Mouse (Mus musculus) c-Kit-positive CD71-positive TER-119-negative erythroid progenitor cells, embryonic 14.5 days (primary cell): ENCODE data around the gene Csf2rb2.
A peak's percentile ranks its signal among the peaks of the same experiment; 100 is the strongest.
"Not testable (repeated sequence)": the region's sequence is repeated elsewhere in the genome, so short reads cannot be mapped to it uniquely, and the experiment has no call there.

Experiments used
- DNase-seq: peaks from one replicate; pipeline ENCODE4 v3.0.0-alpha.2; 2013; ENCODE audit warnings: low read depth

Csf2rb2 gene

DNA sequence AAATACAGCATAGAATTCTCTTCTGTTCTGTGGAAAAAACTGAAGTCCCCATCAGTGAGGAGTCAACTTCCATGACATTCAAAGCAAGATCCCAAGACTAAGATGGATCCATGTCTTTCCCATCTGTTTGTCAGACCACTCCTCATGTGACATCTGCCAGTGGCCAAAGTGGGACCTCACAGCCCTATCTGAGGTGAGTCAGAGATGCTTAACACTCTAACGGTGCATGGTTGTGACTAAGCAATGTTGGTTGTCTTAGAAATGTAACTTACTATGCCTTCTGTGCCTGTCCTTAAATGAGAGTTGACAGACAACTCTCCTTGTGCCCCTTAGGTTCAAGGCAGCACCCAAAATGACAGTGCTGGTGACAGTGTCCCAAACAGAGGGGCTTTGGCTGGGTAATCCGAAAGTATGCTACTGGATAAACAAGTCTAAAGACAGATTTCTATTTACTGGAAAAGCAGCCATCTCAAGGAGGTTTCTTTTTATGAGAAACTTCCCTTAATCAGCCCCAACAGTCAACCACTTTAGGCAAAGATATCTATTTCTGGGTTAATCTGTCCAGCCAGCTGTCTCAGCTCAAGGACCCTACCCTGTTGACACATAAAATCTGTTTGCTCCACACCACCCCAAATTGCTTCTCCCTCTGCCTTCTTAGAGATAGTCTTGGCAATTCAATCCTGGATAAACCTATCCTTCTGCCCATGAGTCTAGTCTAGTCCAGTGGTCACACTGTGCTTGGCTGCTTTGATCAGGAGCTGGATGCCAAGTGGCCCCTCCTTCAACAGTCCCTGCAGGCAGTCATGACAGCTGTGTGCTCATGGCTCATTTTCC is 13.0 kb upstream of the Csf2rb2 start:
- DNase-seq = not testable (repeated sequence)

DNA sequence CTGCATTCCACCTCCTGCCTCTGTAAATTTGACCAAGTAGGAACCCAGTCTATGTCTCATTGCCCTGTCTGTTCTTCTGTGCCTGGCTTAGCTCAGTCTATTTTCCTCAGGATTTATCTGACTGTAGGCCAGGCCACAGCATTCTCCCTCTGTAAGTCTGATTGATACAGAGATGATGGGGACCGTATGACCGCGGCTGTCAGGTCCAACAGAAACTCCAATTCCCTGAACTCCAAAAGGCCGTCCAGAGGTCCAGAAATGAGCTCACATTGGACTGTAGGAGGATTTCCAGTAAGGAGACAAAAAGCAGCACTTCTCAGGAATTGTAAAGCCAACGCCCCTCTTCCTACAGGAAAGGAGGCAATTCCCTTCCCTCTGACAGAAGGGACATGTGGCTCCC is 8.1 kb upstream of the Csf2rb2 start:
- DNase-seq = not testable (repeated sequence)

DNA sequence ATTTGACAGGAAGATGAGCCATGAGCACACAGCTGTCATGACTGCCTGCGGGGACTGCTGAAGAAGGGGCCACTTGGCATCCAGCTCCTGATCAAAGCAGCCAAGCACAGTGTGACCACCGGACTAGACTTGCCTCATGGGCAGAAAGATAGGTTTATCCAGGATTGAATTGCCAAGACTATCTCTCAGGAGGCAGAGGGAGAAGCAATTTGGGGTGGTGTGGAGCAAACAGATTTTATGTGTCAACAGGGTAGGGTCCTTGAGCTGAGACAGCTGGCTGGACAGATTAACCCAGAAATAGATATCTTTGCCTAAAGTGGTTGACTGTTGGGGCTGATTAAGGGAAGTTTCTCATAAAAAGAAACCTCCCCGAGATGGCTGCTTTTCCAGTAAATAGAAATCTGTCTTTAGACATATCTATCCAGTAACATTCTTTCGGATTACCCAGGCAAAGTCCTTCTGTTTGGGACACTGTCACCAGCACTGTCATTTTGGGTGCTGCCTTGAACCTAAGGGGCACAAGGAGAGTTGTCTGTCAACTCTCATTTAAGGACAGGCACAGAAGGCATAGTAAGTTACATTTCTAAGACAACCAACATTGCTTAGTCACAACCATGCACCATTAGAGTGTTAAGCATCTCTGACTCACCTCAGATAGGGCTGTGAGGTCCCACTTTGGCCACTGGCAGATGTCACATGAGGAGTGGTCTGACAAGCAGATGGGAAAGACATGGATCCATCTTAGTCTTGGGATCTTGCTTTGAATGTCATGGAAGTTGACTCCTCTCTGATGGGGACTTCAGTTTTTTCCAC is 7.1 kb upstream of the Csf2rb2 start:
- DNase-seq = not testable (repeated sequence)

DNA sequence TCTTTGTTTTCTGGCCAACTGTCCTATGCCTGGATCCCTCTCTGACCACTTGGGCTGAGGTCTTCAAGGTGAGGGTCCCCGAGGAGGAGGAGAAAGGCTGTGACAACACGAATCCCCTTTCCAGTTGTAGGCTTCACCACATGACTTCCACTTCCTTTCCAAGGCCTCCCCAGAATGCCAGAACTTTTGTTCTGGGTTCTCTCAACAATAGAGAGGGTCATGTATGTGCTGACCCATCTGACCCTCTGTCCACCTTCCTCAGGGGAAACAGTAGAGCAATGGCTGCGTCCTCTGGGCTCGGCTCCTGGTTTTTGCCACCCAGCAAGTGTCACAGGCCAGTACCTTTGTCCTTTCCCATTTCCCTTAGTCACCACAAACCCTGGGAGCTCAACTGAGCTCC is 5.5 kb upstream of the Csf2rb2 start:
- no peak for DNase-seq

DNA sequence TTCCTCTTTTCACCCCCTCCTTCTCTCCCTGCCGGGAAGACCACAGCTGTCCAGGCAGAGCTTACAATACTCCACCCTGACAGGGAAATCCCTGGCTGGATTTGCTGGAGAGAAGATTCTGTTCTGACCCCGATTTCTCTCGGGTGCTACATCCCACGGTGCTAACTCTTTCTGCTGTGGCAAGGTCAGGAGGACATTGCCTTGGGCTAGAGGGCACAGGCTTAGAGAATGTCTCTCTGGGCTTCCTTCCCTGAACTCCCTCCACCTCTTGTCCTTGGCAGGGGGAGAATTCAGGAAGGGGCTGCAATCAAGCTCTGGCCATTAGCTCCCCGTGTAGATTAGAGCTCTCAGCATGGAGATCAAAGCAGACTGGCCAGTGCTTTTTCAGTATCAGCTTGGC is 4.3 kb upstream of the Csf2rb2 start:
- DNase-seq = no peak

DNA sequence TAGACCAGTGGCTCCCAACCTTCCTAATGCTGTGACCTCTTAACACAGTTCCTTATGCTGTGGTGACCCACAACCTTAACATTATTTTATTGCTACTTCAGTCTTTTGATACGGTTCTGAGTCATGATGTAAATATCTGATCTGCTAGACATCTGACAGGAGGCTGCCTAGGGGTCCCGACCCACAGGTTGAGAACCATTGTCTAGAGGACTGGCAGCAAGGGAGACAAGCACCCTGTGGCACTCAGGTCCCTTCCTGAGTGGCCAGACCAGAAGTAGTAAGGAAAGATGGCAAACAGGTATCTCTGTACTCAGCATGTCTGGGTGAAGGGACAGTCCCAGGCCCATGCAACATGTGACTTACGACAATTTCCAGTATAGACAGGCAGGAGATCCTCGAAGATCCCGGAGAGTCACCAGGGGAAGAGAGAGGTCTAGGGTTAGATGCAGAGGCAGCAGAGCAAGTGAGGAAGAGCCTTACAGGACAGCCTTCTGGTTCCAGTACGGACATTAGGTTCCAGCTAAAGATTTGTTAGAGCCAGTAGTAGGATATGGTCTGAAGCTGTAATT is 1.8 kb downstream of the Csf2rb2 start:
- DNase-seq = no peak

DNA sequence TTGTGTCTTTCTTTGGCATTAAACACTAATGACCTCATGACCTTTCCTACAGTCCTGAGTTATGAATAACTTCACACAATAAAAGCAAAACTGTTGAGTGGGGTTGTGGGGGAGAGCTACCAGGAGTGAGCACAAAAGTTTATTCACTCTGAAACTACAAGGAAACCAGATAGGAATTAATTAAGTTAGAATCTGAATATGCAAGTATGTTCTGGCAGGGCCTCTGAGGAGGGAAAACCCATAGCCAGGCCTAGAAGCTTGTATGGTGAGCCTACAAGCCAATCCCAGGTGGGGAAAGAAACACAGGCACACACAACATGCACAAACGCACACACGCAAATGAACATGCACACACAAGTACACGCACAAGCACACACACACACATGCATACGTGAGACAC is 2.8 kb downstream of the Csf2rb2 start:
- DNase-seq = no peak

DNA sequence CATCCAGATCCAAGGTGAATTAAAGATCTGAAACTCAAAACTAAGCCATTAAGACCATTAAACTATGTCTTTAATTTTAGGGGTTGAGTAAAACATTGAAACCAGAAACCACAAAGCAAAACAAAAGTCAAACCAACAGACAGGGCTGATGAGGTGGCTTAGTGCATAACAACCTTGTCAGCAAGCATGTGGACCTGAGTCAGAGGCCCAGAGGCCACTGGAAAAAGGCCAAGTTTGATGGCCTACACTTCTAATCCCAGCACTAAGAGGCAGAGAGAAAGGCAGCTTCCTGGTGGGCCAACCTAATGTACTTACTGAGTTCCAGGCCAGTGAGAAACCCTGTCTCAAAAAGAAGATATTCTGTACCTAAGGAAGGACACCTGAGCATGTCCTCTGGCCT is 4.7 kb downstream of the Csf2rb2 start:
- no peak for DNase-seq

DNA sequence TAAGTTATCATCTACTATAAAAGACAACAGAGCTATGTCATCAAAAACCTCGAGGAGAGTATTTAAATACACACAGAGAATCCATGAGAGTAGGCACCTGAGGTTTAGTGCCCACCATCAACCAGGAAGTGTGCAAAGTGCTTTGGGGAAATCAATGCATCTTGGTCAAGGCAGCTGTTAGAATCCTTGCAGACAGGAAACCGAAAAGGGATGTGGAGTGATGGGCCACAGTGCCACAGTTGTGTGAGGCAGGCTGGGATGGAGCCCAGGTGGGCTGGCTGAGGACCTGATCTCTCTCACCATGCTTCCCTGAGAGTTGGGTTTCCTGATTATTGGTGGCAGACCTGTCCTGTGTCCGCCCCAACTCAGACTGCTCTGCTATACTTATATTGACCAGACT is 5.9 kb downstream of the Csf2rb2 start:
- DNase-seq = no peak

DNA sequence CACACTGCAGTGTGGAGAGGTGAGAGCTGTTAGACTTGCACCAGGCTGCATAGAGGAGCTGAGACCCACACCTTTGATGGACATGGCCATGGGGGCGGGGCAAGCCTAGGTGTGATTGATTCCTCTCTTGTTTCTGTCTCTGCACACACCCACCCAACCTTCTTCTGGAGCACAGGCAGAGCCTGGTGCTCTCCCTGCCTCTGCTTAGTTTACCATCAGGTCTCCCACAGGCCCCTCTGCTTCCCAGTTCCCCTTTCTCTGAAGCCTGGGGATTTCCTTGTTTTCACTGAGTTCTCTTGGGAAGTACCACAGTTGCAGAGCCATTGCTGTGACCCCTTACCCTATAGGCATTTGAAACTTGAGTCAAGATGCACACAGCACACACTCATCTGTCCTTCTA is 7.0 kb downstream of the Csf2rb2 start:
- no peak for DNase-seq

DNA sequence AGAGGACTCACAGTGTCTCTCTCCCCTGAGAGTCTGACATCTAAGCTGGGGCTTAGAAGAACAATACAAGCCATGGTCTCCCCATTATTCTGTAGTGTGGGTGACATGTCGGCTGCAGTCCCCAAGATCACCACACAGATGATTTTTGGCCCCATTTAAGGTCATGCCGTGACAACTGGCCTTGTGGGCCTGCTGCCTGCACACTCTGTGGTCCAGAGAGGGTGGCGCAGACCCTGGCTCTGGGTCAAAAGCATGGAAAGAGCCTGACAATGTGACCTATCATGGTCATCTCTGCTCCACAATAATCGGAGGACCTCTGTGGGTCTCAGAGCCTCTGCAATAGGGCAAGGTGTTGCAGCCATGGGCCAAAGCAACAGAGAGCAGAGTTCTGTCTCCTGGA is 11.8 kb downstream of the Csf2rb2 start:
- DNase-seq = no peak

DNA sequence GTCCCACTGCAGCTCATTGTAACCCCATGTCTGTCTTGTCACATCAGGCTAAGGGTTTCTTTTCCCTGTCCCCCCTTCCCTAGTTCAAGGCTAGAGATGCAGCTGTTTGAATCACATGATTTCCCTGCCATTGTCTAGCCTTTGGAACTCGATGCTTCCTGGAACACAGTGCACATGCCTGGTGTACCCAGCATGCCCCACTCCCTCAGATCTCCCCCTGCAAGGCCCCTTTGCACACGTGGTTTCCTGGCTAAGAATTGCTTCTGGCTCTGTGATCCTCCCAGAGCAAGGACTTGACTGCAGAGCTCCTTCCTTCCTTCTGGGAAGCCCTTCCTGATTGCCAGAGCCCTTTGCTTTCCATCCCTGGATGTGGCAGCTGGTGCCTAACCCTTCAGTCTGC is 12.3 kb downstream of the Csf2rb2 start:
- not testable (repeated sequence) for DNase-seq

DNA sequence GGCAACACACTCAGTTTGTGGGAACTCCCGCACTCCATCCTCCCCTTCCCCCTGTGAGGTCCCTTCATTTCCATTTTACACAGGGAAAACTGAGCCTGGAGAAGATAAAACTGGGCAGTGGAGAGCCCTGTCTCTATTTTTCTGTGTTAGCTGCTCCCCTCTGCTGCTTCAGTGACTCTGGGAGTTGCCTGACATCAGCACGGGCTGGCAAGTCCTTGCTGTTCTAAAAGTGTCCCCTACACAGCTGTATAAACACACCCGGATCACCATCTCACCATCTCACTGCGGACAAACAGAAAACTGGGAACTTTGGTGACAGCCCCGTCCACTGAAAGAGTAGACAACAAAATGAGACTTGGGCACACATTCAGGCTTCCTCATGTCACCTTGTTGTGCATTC is 15.7 kb downstream of the Csf2rb2 start:
- not testable (repeated sequence) for DNase-seq

DNA sequence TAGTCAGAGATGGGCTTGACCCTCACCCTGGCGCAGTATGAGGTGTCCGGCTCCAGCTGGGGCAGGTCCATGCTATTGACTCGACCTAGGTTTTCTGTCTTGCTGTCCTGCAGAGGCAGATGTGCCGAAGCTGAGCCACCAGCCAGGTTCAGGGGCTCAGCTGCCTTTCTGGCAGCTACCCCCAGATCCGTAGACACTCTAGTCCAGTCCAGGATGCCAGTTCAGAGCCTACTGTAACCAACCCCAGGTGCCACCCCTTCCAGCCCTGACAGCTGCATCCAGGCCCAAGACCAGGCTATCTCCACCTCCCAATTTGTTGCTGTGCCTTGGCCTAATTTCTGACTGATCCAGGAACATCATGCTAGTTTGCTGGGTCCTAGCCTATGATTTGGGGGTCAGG is 17.6 kb downstream of the Csf2rb2 start:
- DNase-seq = no peak

DNA sequence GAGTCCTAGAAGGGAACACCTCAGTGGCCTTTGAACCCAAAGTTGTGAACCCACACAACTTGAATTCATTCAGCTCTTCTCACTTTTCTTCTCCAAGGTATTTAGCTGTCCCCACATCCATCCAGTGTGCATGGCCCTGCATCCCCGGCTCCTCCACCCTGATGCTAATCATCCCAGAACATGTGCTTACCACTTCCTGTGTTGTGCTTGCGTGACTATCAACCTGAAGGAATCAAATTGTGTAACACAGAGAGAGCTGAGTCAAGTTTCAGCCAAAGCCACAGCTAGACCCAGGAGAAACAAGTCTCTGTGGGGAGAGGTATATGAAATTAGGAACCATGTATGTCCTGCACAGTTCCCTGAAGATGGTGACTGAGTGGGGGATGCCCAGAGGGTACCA is 27.2 kb downstream of the Csf2rb2 start:
- no peak for DNase-seq

DNA sequence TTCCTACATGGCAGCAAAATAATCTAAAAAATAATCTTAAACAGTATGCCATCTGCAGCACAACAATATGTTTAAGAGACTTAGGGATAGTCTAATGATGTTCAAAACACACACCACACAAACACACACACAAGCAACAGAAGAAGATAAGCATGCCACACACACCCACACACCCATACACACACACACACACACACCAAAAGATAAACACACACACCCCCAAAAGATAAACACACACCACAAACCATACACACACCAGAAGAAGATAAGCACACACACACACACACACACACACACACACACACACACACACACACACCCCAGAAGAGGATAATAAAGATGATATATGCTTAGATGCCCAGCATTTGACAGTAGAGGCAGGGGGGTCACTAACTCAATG is 34.3 kb downstream of the Csf2rb2 start:
- no peak for DNase-seq

DNA sequence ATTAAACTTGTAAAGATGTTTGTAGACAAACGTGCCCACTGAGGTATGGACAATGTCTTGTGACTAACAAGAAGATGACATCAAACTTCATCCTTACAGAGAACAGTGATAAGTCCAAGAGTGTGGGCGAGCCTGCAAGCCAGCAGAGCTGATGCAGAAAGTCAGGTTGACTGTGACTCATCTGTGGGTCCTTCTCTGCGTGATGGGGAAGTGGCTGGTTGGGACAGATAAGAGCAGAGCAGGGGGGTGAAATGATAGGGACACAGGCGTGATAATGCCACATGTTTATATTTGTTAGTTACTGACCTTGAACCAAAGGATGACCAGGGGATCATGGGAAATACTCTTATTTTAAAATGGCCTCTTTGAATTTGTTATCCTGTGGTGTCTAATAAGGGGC is 37.7 kb downstream of the Csf2rb2 start:
- peak; percentile 47 for DNase-seq

DNA sequence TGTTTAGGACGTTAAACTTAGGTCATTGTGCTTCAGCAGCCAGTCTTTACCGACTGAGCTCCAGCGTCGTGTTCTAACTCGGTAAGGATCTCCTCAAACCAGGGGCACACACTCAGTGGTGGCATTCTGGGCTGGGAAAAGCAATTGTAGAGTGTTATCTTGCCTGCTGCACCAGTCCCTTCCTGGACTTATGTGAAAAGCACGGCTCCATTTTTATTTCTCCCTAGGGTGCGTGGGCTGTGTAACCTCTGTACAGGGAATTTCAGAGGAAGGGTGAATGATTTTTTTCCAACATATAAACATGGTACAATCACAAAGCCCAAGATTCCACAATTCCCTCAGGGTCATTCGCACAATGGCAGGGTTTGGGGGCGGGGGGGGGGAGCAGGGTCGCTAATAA is 38.1 kb downstream of the Csf2rb2 start:
- DNase-seq = no peak

DNA sequence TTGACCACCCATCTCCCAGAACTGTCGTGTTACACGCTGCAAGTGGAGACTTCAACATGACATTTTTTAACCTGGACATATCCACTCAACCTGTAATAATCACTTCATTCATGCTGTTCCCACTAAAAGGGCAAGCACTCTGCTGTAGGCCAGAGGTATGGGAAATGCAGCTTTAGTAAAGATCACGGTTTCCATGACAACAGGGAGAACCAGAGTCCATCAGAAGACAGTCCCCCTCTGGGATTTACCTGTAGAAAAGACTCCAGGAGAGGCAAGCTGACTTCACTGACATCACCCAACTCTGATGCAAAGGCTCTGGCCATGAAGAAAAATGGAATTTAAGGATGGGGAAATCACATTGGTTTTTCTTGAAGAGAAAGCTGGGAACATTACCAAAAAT is 42.2 kb downstream of the Csf2rb2 start:
- DNase-seq = no peak

DNA sequence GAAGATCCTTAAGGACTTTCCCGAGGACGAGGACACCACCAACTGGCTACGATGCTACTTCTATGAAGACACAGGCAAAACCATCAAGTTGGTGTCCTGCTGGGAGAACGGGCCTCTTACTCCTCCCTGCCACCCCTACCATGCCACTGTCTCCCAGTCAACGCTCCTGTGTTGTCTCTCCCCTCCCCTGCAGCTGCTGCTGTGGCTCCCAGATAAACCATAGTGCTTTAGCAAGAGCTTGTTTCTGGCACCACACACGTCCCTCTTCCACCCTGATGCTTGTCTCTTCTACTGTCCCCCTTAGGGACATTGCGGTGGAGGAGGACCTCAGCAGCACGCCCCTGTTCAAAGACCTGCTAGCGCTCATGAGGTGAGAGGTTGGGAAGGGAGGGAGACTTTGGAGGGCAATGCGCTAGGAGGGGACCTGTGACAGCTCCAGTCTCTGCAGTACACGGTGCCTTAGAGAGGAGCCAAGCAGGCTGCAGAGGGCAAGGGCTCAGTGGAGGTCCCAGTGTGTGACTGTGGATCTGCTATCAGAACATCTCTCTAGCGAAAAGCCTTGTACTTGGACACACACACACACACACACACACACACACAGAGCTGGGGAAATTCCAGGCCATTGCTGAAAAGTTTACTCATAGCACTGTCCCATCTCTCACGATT is 44.7 kb downstream of the Csf2rb2 start:
- no peak for DNase-seq

DNA sequence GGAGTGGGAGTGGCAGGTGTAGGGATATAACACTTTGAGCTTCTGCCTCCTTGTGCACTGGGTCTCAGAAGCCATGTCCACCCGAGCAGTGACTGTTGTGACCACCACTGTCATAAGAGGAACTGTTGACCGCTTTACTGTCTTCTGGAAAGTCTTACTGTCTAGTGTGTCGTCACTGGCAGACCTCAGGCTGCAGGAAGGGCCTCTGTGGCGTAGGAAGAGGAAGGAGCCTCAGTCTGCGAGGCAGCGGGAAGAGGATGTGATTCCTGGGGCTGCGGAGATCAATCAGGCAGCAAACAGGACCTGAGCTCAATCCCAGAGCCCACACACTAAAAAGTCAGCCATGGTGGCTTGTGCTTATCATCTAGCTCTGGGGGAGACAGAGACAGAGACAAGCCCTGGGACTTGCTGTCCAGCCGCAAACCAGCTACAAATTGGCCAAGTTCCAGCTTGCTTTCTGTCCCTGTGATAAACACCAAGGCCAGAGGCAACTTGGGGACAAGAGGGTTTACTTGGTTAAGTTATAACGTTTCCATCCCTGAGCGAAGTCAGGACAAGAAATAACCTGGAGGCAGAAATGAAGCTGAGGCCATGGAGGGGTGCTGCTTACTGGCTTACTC is 47.2 kb downstream of the Csf2rb2 start:
- no peak for DNase-seq
